Mouse (Mus musculus): ENCODE measurements around the gene Lrrc56.
"Not testable (repeated sequence)": the region's sequence is repeated elsewhere in the genome, so short reads cannot be mapped to it uniquely, and the experiment has no call there.

Lrrc56 gene

DNA sequence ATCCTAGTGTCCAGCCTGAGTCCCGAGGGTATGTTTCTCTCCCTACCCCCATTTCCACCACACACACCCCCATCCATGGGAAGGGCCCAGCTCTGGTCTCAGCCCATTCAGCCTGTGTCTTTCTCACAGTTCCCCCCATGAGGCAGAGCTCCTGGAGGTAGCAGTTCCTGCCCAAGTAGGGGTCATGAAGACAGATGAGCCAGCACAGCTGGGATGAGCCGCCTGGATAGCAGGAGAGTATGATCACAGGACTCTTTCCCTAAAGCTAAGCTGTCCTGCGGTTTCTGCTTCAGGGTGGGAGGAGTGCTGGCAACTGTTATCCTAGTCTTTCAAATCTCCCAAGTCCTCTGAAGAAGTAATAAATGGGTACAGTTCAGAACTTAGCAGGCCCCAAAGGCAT lies 24.2 kb downstream of the Lrrc56 start:
- DNase-seq (ENCODE audit: low spot score): no peak

DNA sequence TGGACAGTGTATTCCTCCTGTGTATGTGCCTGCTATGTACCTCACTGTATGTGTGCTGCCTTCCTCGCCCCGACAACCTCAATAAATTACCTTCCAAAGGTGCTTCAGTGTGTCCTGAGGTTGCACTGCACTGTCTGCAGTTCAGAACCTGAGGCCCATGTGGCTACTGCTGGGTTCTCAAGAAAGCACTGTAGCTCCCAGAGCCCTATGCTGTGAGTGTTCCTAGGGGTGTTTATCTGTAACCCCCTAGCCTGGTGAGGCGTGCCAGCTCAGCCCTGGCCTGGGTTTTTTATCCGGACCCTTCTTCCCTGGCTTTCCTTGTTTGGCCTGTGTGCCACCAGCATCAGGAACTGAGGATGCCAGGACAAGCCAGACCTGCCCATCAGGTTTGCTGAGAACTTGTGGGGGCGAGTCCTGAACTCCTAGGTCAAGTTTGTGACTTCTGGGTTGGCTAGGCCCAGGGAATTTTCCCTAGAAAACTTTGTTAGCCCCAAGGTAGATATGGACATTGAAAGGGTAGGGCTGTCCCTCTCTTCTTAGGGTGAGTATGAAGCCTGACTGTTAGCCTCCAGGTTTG lies 24.7 kb downstream of the Lrrc56 start:
- no peak for DNase-seq (ENCODE audit: low spot score)

DNA sequence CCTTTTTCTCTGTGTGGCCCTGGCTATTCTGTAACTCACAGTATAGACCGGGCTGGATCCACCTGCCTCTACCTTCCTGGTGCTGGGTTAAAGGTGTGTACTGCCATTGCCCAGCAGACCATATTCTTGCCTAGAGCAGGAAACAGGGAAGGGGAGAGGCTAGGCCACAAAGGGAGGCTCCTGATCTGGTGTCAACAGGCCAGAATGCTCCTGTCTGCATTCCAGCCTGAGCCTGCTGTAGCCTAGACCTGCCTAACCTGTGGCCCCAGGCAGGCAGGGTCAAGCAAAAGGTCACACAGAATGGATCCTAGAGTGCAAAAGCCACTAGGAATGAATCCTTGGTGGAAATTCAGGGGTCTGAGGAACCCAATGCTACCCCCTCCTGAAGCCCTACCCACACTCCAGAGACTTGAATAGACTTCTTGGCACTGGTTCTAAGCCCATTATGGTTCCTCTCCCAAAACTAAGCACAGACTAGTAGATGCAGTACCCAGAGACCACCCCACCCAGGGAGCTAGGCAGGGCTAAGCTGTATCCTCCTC lies 25.7 kb downstream of the Lrrc56 start:
- no peak for DNase-seq (ENCODE audit: low spot score)

DNA sequence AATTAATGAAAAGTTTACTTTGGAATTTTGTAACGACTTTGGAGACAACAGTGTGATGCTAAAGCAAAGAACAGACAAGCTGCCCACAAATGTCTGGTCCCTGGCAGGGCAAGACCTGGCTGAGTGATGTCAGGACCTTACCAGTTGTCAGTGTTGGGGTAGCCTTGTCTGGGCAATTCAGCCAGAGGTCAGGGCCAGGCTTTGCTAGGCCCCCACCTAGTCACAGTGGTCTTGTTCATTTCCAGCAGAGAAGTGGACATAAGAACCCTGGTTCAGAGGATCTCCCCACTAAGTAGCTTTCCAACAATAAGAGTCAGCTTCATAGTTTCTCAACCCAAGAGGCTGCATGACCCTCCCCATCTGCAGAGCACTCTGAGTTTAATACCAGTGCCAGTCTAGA lies 26.4 kb downstream of the Lrrc56 start:
- DNase-seq (ENCODE audit: low spot score): no peak

DNA sequence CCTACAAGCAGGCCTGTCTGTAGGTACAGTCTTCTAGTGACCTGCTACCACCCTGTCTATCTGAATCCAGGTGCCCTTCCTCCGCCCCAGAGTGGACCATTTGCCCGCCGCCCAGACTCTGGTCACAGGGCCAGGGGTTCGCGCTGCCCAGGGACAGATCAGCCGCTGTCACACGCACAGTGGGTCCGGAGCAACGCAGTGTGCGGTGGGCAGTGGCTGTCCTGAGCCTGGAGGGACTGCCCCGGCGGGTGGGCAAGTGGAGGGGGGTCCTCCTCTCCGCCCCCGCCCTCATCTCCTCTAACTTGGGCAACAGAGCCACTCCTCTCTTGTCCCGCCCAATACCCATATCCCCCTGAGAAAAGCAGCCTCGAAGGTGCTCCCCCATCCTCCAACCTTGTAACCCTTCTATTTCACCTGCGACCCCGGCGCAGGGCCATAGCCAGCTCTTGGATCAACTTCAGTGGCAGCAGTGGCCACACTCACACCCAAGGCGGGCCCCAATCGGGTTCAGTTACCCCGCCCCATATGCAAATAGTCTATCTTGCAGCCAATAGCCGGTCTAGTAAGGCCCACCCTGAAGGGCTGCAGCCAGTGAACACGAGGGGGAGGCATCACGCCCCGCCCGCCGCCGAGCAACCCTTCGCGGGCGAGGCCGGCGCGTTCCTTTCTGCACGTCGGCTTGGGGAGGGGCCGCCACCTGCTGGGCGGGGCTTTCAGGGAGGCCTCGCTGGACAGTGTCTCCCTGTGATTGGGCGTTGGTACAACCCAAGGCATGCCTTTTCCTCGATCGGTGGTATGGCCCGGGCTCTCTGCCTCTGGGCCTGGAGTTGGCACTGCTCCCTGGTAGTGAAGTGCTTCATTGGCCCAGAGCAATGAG lies 27.5 kb downstream of the Lrrc56 start:
- peak; percentile 99 for DNase-seq (ENCODE audit: low spot score)

DNA sequence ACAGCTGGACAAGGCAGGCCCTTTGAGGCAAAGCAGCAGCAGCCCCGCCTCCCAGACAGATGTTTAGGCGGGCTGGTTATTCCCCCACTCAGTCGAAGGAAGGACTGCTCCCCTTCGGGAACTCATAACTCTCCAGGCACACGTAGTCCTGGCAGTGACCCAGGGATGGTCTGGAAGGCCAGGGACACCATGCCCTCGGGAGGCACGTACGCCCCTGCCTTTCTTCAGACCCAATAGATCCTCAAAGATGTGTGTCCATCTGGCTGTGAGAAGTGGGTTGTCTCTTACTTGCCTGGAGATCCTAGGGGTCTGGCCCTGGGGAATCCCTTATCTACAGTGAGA lies 28.1 kb downstream of the Lrrc56 start:
- DNase-seq (ENCODE audit: low spot score): no peak

DNA sequence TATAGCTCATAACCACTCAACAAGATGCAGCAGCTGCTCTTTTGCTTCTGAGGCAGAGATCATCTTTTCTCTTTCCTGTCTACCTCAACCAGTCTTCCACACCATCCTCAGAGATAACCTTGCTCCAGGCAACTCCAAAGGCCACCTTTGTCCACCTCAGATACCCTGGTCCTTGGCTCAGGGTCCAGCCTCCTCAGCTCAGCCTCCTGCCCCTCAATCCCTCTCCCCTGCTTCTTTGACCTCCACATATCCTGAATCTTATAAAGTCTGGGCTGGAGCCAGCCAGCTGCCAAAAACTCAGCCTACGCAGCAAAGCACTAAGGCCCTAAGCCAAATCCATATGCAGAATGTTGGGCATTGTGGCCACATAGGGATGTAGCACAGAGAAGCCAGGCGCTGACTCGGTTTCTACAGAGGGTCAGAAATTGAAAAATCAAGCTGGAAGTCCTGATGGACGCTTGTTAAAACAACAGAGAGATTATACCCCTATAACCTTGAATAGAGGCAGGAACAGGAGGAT lies 28.8 kb downstream of the Lrrc56 start:
- DNase-seq (ENCODE audit: low spot score): no peak

DNA sequence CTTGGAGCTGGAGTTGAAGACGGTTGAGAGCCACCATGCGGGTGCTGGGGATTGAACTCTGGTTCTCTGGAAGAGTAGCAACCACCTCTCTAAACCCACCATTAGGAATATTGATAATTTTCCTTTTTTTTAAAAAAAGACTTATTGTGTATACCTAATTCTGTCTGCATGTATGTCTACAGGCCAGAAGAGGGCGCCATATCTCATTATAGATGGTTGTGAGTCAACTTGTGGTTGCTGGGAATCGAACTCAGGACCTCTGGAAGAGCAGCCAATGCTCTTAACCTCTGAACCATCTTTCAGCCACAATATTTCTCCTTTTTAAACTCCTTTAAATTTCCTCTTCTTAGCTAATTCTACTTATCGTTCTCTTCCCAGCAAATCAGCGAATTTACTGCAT lies 32.6 kb downstream of the Lrrc56 start:
- no peak for DNase-seq (ENCODE audit: low spot score)

DNA sequence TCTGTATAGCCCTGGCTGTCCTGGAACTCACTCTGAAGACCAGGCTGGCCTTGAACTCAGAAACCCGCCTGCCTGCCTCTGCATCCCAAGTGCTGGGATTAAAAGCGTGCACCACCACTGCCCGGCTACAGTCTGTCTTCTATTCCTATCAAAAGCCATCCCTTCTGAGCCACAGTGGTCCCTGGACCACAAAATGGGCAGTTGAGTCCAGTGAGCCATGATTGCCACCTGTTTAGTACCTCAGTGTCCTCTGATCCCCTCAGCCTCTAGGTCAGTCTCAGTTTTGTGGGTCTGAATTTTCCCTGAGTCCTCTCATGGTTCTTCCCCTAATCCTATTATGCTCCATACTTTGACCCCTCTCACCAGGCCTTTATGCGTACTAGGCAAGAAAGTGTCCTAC lies 33.8 kb downstream of the Lrrc56 start:
- DNase-seq (ENCODE audit: low spot score): no peak

DNA sequence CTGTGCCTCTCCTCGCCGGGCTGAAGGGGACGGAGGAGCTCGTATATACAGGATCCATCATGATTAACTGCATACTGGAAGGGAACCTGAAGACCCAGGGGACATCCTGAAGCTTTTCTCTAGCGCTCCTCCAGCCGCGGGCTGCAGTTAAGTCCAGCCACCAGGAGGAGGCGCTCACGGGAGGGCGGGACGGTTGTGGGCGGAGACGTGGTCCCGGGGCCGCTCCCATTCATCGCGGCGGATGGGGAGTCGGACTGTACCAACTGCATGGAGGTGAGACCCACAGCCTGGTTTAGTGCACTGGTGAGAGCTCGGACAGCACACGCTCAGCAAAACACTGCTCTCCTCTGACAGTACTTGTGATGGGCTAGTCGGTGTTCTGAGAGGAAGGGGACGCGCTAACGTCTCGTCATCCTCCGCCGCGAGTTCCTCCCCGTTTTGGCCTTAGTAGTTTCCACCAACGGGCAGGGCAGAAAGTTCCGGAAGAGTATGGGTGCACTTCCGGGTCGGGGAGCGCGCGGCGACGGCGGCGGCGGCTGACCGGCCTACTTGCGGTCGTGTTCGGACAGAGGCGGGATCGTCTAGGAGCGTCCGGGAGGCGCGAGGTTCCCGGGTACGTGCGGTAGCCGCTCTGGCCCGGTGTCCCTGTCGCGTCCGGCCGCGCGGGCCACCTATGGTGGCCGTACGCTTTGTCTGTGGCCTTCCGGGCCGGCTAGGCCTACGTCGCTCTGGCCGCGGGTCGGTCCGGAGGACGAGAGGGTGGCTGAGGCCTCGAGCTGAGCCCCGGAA lies 34.5 kb downstream of the Lrrc56 start, which contains the start of gene Phrf1:
Gene Phrf1, plus strand, starts transcription at position 506 of the 789 bp plus-strand sequence.
- peak; percentile 90 for DNase-seq (ENCODE audit: low spot score)

DNA sequence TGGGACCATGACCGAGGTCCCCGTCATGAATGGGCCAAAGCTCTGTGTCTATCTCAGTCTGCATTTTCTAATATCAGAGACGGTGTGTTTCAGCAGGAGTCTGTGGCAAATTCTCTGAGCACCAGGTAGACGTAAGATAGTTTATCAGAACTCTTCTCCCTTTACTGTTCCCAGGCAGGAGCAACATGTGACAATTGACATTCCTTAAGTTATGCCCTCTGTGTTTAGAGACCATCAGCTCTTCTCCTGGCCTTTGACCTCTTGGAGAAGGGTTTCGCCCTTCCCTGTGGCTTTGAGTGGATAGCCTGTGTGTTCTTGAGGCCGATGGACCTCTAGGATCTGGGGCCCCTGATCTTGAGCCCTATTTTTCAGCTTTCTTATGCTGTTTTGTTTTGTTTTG lies 35.7 kb downstream of the Lrrc56 start:
- DNase-seq (ENCODE audit: low spot score): no peak

DNA sequence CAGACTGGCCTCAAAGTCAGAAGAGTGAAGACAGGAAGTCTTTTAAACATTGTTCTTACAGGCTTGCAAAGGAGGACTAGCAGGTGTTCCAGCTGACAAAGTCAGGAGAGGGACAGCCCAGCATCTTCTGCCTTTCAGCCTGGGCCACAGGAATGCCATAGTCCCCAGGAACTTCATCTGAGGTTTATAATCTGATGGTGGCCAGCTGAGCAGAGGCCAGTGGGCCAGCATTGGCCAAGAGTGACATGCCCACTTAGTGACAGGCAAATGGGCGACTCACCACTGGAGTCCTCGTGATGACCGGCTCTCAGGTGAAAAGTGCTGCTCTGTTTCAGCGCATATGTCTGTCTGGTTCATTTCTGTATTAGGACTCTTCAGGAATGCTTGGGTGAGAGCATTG lies 36.6 kb downstream of the Lrrc56 start:
- DNase-seq (ENCODE audit: low spot score): no peak

DNA sequence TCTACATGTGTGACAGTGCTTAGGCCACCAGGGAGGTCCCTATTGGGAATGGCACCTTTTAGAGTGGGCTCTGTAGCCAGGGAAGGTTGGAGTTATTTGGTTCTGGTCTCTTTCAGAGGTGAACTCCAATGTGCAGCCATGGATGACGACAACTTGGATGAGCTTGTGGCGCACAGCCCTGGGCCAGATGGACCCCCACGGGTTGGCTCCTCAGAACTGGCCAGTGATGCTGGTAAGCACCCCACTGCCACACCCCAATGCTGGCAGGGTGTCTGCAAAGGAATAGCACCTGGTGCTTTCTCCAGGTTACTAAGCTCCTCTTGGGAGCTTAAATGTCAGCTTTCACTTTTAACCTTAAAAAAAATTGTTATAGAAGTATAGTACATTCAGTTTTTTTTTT lies 37.2 kb downstream of the Lrrc56 start:
- no peak for DNase-seq (ENCODE audit: low spot score)

DNA sequence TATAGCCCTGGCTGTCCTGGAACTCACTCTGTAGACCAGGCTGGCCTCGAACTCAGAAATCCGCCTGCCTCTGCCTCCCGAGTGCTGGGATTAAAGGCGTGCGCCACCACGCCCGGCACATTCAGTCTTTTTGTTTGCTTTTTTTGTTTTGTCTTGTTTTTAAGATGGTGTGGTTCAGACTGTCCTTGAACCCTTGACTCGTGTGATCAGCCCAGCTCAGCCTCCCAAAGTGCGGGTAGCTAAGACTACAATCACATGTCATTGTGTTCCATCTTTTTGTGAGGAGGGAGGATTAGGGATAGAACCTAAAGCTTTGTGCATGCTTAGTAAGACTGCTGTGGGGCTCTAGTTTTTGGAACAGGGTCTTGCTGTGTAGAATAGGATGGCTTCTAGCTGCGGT lies 37.6 kb downstream of the Lrrc56 start:
- no peak for DNase-seq (ENCODE audit: low spot score)

DNA sequence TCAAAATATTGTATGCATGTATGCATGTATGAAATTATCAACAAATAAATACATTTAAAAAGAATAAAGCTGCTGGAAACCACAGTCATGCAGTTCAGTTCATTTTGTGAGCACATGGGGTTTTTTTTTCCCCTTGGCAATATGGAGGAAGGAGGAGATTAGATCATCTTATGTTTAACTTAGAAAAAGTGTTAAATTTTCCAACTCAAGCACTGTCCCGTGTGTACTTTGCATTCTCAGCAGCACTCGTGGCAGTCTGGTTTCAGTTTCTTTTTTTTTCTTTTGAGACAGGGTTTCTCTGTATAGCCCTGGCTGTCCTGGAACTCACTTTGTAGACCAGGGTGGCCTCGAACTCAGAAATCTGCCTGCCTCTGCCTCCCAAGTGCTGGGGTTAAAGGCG lies 56.5 kb downstream of the Lrrc56 start:
- DNase-seq (ENCODE audit: low spot score): not testable (repeated sequence)

DNA sequence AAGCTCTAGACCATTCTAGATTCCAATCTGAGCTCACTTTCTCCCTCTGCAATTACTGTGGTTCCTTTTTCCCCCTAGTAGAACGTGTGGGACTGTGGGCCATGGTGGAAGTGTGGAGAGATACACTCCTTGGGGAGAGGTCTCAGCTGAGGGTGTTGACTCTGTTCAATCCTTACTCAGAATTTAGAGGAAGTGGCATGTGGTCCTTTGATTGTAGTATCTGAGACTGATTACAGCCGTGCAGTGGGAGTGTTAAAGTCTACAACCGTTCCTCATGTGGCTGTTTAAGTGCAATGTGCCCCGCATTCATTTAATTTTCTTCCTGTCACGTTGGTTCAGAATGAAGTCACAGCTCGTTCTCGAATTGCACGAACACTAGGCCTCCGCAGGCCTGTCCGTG lies 62.2 kb downstream of the Lrrc56 start:
- no peak for DNase-seq (ENCODE audit: low spot score)
